Mouse (Mus musculus) T-helper 1 cell (primary cell): ENCODE measurements around the gene Dab2.

Experiments used
- in situ Hi-C: fragments of 300-600 bp; cut with MboI, MseI; formaldehyde crosslinking; loops from one replicate; pipeline ENCODE4 v1.15.1; 2025; ENCODE audit warnings: high pct_unique_total_duplicates

Dab2 gene

DNA sequence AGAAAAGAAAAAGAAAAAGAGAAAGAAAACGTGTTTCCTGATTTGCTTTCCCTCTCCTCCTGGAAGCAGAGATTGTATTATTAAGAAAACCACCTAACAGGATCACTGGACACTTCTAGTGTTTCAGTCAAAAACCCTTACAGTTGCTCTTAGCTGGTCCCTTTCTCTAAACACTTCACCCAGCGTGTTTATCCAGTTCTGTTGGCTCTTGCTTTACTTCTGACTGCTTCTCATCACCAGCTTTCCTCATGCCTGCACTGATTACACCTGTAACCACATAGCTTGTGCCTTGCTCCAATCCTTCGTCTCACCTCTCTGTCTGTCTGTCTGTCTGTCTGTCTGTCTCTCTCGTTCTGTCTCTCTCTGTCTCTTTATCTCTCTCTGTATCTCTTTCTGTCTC is 25.9 kb downstream of the Dab2 start:
- in situ Hi-C loops, result no loop called here

GRCm38 (mm10) chr15:6326011-6326410 is 26.4 kb downstream of the Dab2 start:
- in situ Hi-C loops, result no loop called here

GRCm38 (mm10) chr15:6331380-6331779 is 31.8 kb downstream of the Dab2 start:
- in situ Hi-C loops, result no loop called here

DNA sequence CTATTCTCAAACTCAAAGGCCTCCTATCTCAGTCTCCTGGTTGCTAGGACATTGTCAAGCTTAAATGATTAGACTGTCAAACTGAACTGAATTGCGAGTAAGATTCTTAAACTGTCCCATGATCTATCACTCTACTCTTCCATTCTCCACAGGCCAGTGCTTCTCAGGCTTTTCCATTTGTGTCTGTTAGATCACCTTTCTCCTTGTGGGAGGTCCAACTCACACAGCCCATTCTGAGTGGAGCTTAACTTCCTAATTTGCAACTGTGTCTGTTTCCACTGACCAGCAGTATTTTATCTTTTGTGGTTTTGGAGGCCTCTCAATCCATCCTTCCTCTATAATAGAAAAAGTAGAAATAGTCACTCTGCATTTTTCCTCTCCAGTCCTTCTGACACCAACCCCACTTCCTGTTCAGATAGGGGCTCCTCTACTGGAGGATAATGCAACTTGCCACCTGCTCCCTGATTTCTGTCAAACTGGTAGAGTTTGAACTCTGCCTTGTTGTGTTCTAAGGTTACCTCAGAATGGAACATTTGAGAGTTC is 35.1 kb downstream of the Dab2 start:
- in situ Hi-C loops, result no loop called here

- in situ Hi-C loops, result no loop called here
These were observed 40.2 kb downstream of the Dab2 start for GRCm38 (mm10) chr15:6339767-6340166.

DNA sequence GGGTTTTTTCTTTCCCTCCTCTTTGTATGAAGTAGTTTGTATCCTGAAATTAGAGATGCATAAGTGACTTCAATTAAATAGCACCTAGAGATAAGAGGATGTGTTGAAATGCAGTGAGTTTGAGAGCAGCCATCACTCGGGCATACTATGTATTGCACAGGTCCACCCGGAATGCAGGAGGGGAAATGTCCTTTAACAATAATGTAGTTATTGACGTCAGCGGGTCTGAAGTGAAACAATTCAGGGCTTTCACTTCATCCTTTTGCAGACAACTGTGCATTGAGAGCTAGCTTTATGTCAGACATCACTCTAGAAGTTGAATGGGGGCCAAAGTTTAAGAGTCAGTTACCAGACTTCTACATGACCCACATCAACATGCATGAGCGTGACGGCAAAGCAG is 40.8 kb downstream of the Dab2 start:
- in situ Hi-C loops, result no loop called here

DNA sequence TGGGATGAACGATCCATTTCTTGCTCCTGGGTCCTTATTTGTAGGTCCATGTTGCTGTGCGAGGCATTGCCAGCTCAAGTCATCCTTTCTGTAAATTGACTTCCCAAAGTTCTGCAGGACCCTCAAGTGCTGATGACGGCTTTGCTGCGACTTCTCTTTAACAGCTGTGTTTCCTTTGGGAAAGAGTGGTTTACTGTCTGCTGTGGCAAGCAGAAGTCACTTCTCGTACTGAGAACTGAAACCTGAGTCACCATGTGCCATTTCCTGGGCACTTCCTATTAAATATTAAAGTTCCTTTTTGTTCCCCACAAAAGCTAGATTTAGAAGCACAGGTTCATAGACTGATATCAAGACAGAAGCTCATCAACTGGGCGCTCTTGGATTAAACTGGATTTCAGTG is 41.8 kb downstream of the Dab2 start:
- in situ Hi-C loops, result no loop called here

- in situ Hi-C loops, result no loop called here
These were observed 54.3 kb downstream of the Dab2 start for GRCm38 (mm10) chr15:6353901-6354300.

- in situ Hi-C loops, result no loop called here
These were observed 60.3 kb downstream of the Dab2 start for GRCm38 (mm10) chr15:6359859-6360258.

GRCm38 (mm10) chr15:6369974-6370373 is 70.4 kb downstream of the Dab2 start:
- in situ Hi-C loops, result loop anchor here (5.0 kb wide), 1 partner anchor 62 kb away; no protein-coding TSS in a partner anchor

DNA sequence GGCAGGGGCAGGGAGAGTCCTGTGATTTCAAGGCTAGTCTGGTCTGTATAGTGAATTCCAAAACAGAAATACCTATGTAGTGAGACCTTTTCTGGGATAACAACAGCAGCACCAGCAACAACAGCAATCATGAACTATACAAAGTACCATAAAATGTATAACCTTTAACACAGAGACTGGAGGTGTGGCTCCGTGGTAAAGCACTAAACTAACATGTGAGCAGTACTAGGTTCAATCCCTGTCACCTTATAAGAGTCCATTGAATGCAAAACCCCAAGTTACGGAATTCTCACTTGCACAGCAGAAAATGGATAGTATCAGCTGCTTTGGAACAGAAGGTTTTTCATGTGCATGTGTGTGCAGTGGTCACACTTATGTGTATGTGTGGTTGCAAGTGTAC is 71.9 kb downstream of the Dab2 start:
- in situ Hi-C loops, result no loop called here

GRCm38 (mm10) chr15:6375016-6375415 is 75.4 kb downstream of the Dab2 start:
- in situ Hi-C loops, result no loop called here

GRCm38 (mm10) chr15:6376001-6376400 is 76.4 kb downstream of the Dab2 start:
- in situ Hi-C loops, result no loop called here

DNA sequence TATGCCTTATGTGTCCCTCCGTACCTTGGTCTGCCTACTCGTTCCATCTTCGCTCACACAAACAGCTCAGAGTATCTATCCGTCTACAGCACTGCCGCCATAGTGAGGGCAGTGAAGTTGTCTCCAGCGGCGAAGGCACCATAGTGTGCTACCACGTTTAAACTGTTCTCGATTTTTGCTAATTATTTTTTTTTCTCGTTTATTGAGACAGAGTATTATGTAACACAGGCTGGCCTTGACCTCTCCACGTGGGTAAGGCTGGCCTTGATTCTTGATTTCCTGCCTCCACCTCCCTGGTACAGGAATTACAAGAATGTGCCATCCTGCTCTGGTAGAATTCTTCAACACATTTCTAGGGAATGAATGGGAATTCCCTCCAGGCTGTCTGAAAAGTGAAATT is 77.2 kb downstream of the Dab2 start:
- in situ Hi-C loops, result no loop called here

DNA sequence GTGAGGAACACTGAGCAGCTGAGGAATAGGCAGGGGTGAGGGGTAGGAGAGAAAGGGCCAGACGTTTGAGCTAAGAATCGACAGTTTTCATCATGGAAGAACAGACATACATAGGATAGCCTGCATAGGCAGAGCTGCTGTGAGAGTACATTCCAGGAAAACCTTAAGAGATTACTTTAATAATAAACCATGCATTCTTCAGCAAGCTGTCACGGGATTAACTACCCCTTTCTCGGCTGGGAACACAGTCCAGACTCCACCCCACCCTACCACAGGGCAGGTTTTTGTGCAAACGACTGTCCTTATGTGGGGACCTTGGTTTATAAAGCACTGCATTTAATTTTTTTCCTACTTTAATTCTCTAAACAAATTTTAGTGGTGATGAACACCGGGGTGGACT is 84.4 kb downstream of the Dab2 start:
- in situ Hi-C loops, result no loop called here

DNA sequence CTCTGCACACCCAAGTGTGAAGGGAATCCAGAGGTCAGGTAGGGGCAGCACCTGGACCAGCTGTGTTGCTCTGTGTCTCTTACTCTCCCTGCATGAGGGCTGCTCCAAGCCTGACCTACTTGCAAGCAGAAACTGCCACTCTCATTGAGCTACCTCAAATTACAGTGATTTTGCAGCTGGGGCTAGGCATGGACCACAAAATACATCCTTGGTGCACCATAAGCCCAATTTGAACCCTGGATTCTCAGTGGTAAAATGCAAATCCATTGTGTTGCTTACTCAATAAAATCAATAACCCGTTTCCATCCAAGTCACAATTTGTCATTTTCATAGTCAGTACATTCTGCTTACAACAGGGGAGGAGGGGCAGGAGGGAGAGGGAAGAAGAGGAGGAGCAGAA is 85.7 kb downstream of the Dab2 start:
- in situ Hi-C loops, result no loop called here

DNA sequence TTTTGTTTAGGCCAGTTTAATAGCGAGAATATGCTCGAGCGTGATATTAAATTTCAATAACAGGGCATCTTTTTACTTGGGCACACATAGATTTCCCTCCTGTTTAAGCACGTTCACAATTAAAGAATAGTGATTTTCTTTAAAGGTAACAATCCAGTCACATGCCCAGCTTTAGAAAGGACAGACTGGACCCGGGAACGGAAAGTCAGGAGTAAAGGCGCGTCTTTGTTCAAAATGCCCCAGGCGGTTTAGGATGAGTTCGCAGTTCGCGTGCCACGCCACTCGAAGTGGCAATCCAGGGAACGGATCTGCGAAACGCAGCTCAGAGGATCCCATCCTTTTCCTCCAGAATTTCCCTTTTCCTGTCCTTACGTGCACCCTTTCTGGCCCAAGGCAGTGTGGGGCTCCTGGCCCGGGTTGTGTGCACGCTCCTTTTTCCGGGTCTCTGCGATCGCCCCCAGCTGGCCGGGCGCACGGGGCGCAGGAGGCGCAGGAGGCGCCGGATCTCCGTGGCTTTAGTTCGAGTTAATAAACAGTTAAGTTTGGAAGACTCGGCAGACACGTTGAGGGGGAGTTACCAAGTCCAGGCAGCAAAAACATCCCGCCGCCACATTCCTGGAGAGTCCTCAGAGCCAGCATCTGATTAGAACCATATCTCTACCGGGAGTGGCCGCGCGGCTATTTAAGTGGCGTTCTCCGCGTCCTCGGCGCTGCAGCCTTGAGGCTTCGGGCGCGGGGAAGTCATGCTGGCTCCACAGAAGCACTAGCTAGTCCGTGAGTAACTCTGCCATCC is 86.8 kb downstream of the Dab2 start:
- in situ Hi-C loops, result no loop called here

- in situ Hi-C loops, result no loop called here
These were observed 87.6 kb downstream of the Dab2 start for GRCm38 (mm10) chr15:6386961-6387728.

- in situ Hi-C loops, result no loop called here
These were observed 88.1 kb downstream of the Dab2 start for GRCm38 (mm10) chr15:6387729-6388070.

DNA sequence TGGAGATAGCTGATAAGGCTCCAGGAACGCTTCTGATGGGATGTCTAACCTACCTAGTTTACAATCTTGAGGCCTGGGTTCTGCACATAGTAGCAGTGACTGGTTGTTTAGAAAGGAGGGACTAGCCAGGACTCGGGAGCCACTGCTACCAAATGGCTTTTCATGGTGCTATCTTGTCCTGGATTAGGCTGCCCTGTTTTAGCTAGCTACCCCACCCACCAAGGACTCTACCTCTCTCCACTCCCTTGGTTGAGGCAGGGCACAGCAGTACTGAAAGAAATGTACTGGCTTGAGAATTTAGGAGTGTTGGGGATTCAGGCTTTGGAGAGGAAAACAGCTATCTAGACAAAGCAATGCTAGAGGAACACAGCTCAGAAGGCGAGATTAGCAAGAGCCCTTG is 88.6 kb downstream of the Dab2 start:
- in situ Hi-C loops, result no loop called here

DNA sequence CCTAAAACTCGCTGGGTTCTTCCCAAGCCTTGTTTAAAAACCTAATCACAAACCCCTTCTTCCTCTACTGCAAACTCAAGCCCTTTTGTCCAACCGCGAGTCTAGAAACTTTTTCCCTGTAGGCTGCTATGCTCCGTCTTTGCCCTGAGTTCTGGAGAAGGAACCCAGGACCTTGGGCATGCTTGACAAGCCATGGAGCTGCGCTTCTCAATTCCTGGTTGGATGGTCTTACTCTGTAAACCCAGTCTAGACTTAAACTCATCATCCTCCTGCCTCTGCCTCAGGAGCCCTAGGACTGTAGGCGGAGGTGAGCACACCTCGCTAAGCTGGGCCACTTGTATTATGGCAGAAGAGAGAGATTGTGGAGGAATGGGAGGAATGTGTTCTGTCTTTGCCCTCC is 89.0 kb downstream of the Dab2 start:
- in situ Hi-C loops, result no loop called here

DNA sequence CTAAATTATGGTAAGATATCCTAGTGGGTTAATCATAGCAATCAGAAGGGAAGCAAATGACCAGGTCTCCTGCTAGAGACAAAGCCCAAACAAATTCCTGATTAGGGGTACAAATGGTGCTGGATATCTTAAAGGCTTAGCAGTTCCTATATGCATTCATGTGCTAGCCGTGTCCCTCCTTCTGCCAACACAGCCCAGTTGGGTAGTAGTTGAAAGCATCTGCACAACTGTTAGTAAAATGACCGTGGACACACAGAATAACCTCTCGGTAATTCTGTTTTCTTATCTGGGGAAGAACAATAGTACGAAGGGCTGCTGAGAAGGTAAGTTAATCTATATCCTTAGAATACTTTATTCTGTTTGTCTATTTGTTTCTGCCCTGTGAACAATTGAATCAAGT is 90.5 kb downstream of the Dab2 start:
- in situ Hi-C loops, result no loop called here

GRCm38 (mm10) chr15:6390657-6391056 is 91.1 kb downstream of the Dab2 start:
- in situ Hi-C loops, result no loop called here
